Mouse (Mus musculus) olfactory bulb, adult 2 months (tissue): ENCODE measurements at regions not wholly inside any gene's neighbourhood (a gene's known extent, or its start where the extent isn't known, plus 50 kb on each side); places are given as distances from the start of the nearest gene placed in this dataset.

Experiments used
- CTCF ChIP-seq: fragments of 200-500 bp; IDR thresholded peaks from 2 replicates; pipeline ENCODE4 v1.5.1; 2012; ENCODE audit warnings: low read depth, mild to moderate bottlenecking, low read length, moderate library complexity; ENCODE audit not compliant: insufficient read depth
- POLR2A ChIP-seq: fragments of 200-500 bp; IDR thresholded peaks from 2 replicates; pipeline ENCODE4 v1.6.1; 2012; ENCODE audit warnings: mild to moderate bottlenecking, low read depth, low read length, moderate library complexity; ENCODE audit not compliant: insufficient read depth

- TF ChIP-seq CTCF (no peak), POLR2A (no peak)
These were observed 134.3 kb upstream of the Lhx5 start for GRCm38 (mm10) chr5:120297190-120297589.
